Mouse (Mus musculus) liver, embryonic 14.5 days (tissue): Measurements from ENCODE around the gene Cox19. TPM values are rescaled to one million over a fixed set of nuclear protein-coding genes. Genes with fewer than 3 reads are reported as not detected.
"Not testable (repeated sequence)": the region's sequence is repeated elsewhere in the genome, so short reads cannot be mapped to it uniquely, and the experiment has no call there.

ENCODE experiments used
- ATAC-seq: fragments of 200-750 bp; cut with Nextera tagmentation; 2 replicates; pipeline ENCODE4 v1.8.0; 2017; ENCODE audit warnings: moderate number of reproducible peaks, mild to moderate bottlenecking, moderate library complexity; ENCODE audit not compliant: insufficient read depth
- DNase-seq, 3 experiments: peaks; one replicate each; pipeline ENCODE4 v3.0.0-alpha.2; 2012 to 2013; ENCODE audit warnings: low read depth in 3 of 3, low spot score in 3 of 3
- H3K27ac ChIP-seq: fragments of 300-500 bp; sonication (generic); 2 replicates; pipeline ENCODE4 v1.5.1; 2014; ENCODE audit warnings: moderate library complexity, mild to moderate bottlenecking, control low read depth, inconsistent platforms
- H3K27me3 ChIP-seq: fragments of 300-500 bp; sonication (generic); 2 replicates; pipeline ENCODE4 v1.6.1; 2014; ENCODE audit warnings: mild to moderate bottlenecking, low read length, moderate library complexity; ENCODE audit not compliant: control insufficient read depth, insufficient read depth
- H3K36me3 ChIP-seq: fragments of 300-500 bp; sonication (generic); replicated peaks from 2 replicates; pipeline ENCODE4 v1.6.1; 2014; ENCODE audit warnings: low read depth; ENCODE audit not compliant: control insufficient read depth, insufficient read depth
- H3K4me1 ChIP-seq, 2 experiments: fragments of 200-500 bp in 1 of 2; fragments of 300-500 bp in 1 of 2; sonication (generic) in 1 of 2; replicated peaks; 2 replicates each; pipeline ENCODE4 v1.6.1; 2012 to 2014; ENCODE audit warnings: antibody characterized with exemption in 1 of 2, inconsistent platforms in 1 of 2, low read length in 1 of 2; ENCODE audit not compliant: control insufficient read depth in 2 of 2, insufficient read depth in 2 of 2
- H3K4me2 ChIP-seq: fragments of 300-500 bp; sonication (generic); 2 replicates; pipeline ENCODE4 v1.6.1; 2014; ENCODE audit warnings: low read depth, mild to moderate bottlenecking, control low read depth, moderate library complexity
- H3K4me3 ChIP-seq, 2 experiments: fragments of 200-500 bp in 1 of 2; fragments of 300-500 bp in 1 of 2; sonication (generic) in 1 of 2; 2 replicates each; pipeline ENCODE4 v1.5.1; 2012 to 2014; ENCODE audit warnings: low read depth in 2 of 2, low read length in 2 of 2, mild to moderate bottlenecking in 2 of 2, control low read depth in 1 of 2, inconsistent platforms in 1 of 2, moderate library complexity in 1 of 2; ENCODE audit not compliant: insufficient read depth in 1 of 2
- H3K9ac ChIP-seq: fragments of 300-500 bp; sonication (generic); replicated peaks from 2 replicates; pipeline ENCODE4 v1.6.1; 2014; ENCODE audit warnings: mild to moderate bottlenecking, control low read depth, moderate library complexity
- H3K9me3 ChIP-seq: fragments of 300-500 bp; sonication (generic); 2 replicates; pipeline ENCODE4 v1.6.1; 2016; ENCODE audit warnings: low read length, mixed read lengths; ENCODE audit not compliant: control insufficient read depth
- CTCF ChIP-seq: IDR thresholded peaks from 2 replicates; pipeline ENCODE4 v1.5.1; 2016; ENCODE audit warnings: antibody characterized with exemption, low read depth, control low read depth
- EP300 ChIP-seq: IDR thresholded peaks from 2 replicates; pipeline ENCODE4 v1.6.1; 2016; ENCODE audit warnings: antibody characterized with exemption, low read depth
- WGBS: fragments of 180-500 bp; shearing (Covaris S2); extraction: QIAGEN DNeasy Blood & Tissue Kit; methylation state at CpG from one replicate; pipeline ENCODE4 v1.1.7; 2014; ENCODE audit not compliant: insufficient replicate concordance; 5-methylcytosine and 5-hydroxymethylcytosine counted together
- polyA plus RNA-seq, 2 experiments: library from polyadenylated mRNA; depleted of rRNA in 1 of 2; stranded (reverse) in 1 of 2; unstranded in 1 of 2; fragments of >200 nt; fragmentation: Nextera tagmentation in 1 of 2; extraction: Ambion mirVana in 1 of 2; gene quantifications; 2 replicates each; pipeline versions ENCODE4 v1.2.1 to v1.2.3; 2012 to 2014

Cox19 gene
- polyA plus RNA-seq, 2 experiments: 23.3 to 61.4 TPM

GRCm38 (mm10) chr5:139337826-139338370 is 13.3 kb downstream of the Cox19 start:
- H3K27me3 ChIP-seq: no peaks in the 10 kb centered on the region
- no peak overlapping the region for H3K4me3 ChIP-seq
- no peak overlapping the region for H3K4me2 ChIP-seq
- TF ChIP-seq EP300 (no peak), CTCF (no peak)
- DNase-seq (no peak), ATAC-seq (no peak)
- H3K4me1 ChIP-seq: no peaks in the 10 kb centered on the region; a peak in 1 of 4 replicates
- WGBS: 77% methylated on average over 13 of the region's 13 CpGs
- no peaks in the 10 kb centered on the region for H3K9me3 ChIP-seq
- no peak overlapping the region for H3K27ac ChIP-seq
- peaks cover 29% of the 10 kb centered on the region for H3K36me3 ChIP-seq
- H3K9ac ChIP-seq: no peak overlapping the region

- Histone ChIP-seq H3K9ac (no peak overlapping the region), H3K4me1 (peaks cover 0 to 5% of the 10 kb centered on the region in 2 experiments; a peak in 2 of 4 replicates), H3K27me3 (no peaks in the 10 kb centered on the region), H3K36me3 (peaks cover 16% of the 10 kb centered on the region; the same call in 1 of the 2 replicates), H3K4me3 (no peak overlapping the region), H3K9me3 (no peaks in the 10 kb centered on the region), H3K27ac (no peak overlapping the region), H3K4me2 (no peak overlapping the region)
- WGBS: 75% methylated on average over 4 of the region's 4 CpGs
- no peak for DNase-seq
- ATAC-seq: 0 out of 2 replicates have a peak, but pooled peaks have one; percentile 17
- no peak for TF ChIP-seq EP300
- no peak for TF ChIP-seq CTCF
Measured at GRCm38 (mm10) chr5:139335634-139336033, 15.6 kb downstream of the Cox19 start.

GRCm38 (mm10) chr5:139334394-139334793 is 16.8 kb downstream of the Cox19 start:
- H3K4me1 ChIP-seq, DNase-seq, H3K27me3 ChIP-seq, H3K4me2 ChIP-seq, ATAC-seq, H3K9me3 ChIP-seq, H3K4me3 ChIP-seq, H3K27ac ChIP-seq, H3K9ac ChIP-seq: not testable (repeated sequence)
- 78% methylated on average over 10 of the region's 10 CpGs for WGBS
- TF ChIP-seq CTCF: peak; percentile 51
- H3K36me3 ChIP-seq: peaks cover 10% of the 10 kb centered on the region; the same call in 1 of the 2 replicates

- DNase-seq: no peak
- no peak for TF ChIP-seq CTCF
- ATAC-seq: no peak
- WGBS: 75% methylated on average over 16 of the region's 16 CpGs
- H3K9me3 ChIP-seq: no peaks in the 10 kb centered on the region
- no peak overlapping the region for H3K4me3 ChIP-seq
- no peak overlapping the region for H3K27ac ChIP-seq
- H3K9ac ChIP-seq: no peak overlapping the region
- H3K27me3 ChIP-seq: no peaks in the 10 kb centered on the region
- H3K4me2 ChIP-seq: no peak overlapping the region
- H3K4me1 ChIP-seq: peaks cover 0 to 5% of the 10 kb centered on the region in 2 experiments; a peak in 2 of 4 replicates
- peaks cover 10% of the 10 kb centered on the region; the same call in 1 of the 2 replicates for H3K36me3 ChIP-seq
Measured at GRCm38 (mm10) chr5:139333301-139334013, 17.8 kb downstream of the Cox19 start.

- ATAC-seq (no peak), DNase-seq (no peak)
- Histone ChIP-seq H3K4me1 (peaks cover 0 to 5% of the 10 kb centered on the region in 2 experiments; a peak in 2 of 4 replicates), H3K4me3 (no peak overlapping the region), H3K9ac (no peak overlapping the region), H3K4me2 (no peak overlapping the region), H3K9me3 (no peaks in the 10 kb centered on the region), H3K36me3 (peaks cover 3% of the 10 kb centered on the region; the same call in 1 of the 2 replicates), H3K27ac (no peak overlapping the region), H3K27me3 (no peaks in the 10 kb centered on the region)
- WGBS: 61% methylated on average over 8 of the region's 8 CpGs
- TF ChIP-seq CTCF: no peak
- TF ChIP-seq EP300: no peak
Measured at GRCm38 (mm10) chr5:139332590-139333272, 18.5 kb downstream of the Cox19 start.
